Mouse (Mus musculus) forebrain, postnatal 0 days (tissue): ENCODE measurements around the gene Slc22a21. TPM values are rescaled to one million over a fixed set of nuclear protein-coding genes. Genes with fewer than 3 reads are reported as not detected.
A peak's percentile ranks its signal among the peaks of the same experiment; 100 is the strongest.
"Not testable (repeated sequence)": the region's sequence is repeated elsewhere in the genome, so short reads cannot be mapped to it uniquely, and the experiment has no call there.

ENCODE experiments used
- ATAC-seq: fragments of 200-750 bp; cut with Nextera tagmentation; 2 replicates; pipeline ENCODE4 v1.8.0; 2017; ENCODE audit warnings: mild to moderate bottlenecking, moderate library complexity
- DNase-seq: peaks from one replicate; pipeline ENCODE4 v3.0.0-alpha.2; 2015
- H3K27ac ChIP-seq: fragments of 300-500 bp; sonication (generic); 2 replicates; pipeline ENCODE4 v1.5.1; 2014; ENCODE audit warnings: low read depth, mild to moderate bottlenecking, antibody characterized with exemption, low read length, moderate library complexity, mixed read lengths
- H3K27me3 ChIP-seq: fragments of 300-500 bp; sonication (generic); 2 replicates; pipeline ENCODE4 v1.6.1; 2014; ENCODE audit warnings: mild to moderate bottlenecking, low read length, mixed read lengths; ENCODE audit not compliant: insufficient read depth
- H3K36me3 ChIP-seq: fragments of 300-500 bp; sonication (generic); 2 replicates; pipeline ENCODE4 v1.6.1; 2014; ENCODE audit warnings: mild to moderate bottlenecking, moderate library complexity; ENCODE audit not compliant: insufficient read depth
- H3K4me1 ChIP-seq: fragments of 300-500 bp; sonication (generic); 2 replicates; pipeline ENCODE4 v1.6.1; 2014; ENCODE audit warnings: antibody characterized with exemption; ENCODE audit not compliant: insufficient read depth
- H3K4me2 ChIP-seq: fragments of 300-500 bp; sonication (generic); 2 replicates; pipeline ENCODE4 v1.6.1; 2014; ENCODE audit warnings: low read depth, mild to moderate bottlenecking, moderate library complexity
- H3K4me3 ChIP-seq: fragments of 300-500 bp; sonication (generic); 2 replicates; pipeline ENCODE4 v1.5.1; 2014; ENCODE audit warnings: low read depth, low read length, mixed read lengths
- H3K9ac ChIP-seq: fragments of 300-500 bp; sonication (generic); 2 replicates; pipeline ENCODE4 v1.6.1; 2014; ENCODE audit warnings: mild to moderate bottlenecking
- H3K9me3 ChIP-seq: fragments of 300-500 bp; sonication (generic); 2 replicates; pipeline ENCODE4 v1.6.1; 2016; ENCODE audit warnings: low read length
- CTCF ChIP-seq: sonication (generic); IDR thresholded peaks from 2 replicates; pipeline ENCODE4 v1.5.1; 2016; ENCODE audit warnings: antibody characterized with exemption, control low read depth, low read depth
- WGBS: fragments of 180-500 bp; shearing (Covaris S2); extraction: QIAGEN DNeasy Blood & Tissue Kit; methylation state at CpG from one replicate; pipeline ENCODE4 v1.1.7; 2014; 5-methylcytosine and 5-hydroxymethylcytosine counted together
- polyA plus RNA-seq: library from polyadenylated mRNA; unstranded; fragments of >200 nt; fragmentation: Nextera tagmentation; extraction: Ambion mirVana; gene quantifications from 2 replicates; pipeline ENCODE4 v1.2.1, GENCODE M21; 2015
- total RNA-seq: library from RNA; depleted of rRNA; stranded (reverse); fragments of >200 nt; gene quantifications from 2 replicates; pipeline ENCODE4 v1.2.3, GENCODE M21; 2014

Gene Slc22a21
- total and polyA plus RNA-seq, 2 experiments from 2014 or later, result 4.8 to 5.1 TPM

DNA sequence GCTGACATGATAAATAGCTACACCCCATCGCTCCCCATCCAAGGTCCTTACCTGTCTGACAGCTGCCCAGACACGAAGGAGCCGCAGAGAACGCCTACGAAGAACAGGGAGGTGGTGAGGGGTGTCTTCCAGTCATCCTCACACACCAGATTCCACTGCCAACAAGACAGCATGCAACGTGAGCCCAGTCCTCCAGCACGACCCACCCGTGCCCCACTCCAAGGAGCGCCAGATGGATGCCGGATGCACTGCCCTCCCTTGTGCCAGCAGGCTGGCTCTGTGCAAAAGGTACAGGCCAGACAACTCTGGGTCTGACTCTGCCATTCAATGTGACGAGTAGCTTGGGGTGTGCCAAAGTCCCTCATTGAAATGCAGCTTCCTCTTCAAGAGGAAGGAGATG lies 27.6 kb upstream of the Slc22a21 start:
- no peaks in the 10 kb centered on the region for H3K4me1 ChIP-seq
- WGBS, result 79% methylated on average over 11 of the region's 11 CpGs
- no peak overlapping the region for H3K9ac ChIP-seq
- peak; percentile 80 for ATAC-seq
- H3K4me3 ChIP-seq, result no peak overlapping the region
- H3K27ac ChIP-seq, result no peak overlapping the region
- DNase-seq, result peak; percentile 23
- no peaks in the 10 kb centered on the region for H3K27me3 ChIP-seq
- no peaks in the 10 kb centered on the region for H3K36me3 ChIP-seq
- TF ChIP-seq CTCF, result no peak
- H3K9me3 ChIP-seq, result no peaks in the 10 kb centered on the region
- H3K4me2 ChIP-seq, result no peak overlapping the region

DNA sequence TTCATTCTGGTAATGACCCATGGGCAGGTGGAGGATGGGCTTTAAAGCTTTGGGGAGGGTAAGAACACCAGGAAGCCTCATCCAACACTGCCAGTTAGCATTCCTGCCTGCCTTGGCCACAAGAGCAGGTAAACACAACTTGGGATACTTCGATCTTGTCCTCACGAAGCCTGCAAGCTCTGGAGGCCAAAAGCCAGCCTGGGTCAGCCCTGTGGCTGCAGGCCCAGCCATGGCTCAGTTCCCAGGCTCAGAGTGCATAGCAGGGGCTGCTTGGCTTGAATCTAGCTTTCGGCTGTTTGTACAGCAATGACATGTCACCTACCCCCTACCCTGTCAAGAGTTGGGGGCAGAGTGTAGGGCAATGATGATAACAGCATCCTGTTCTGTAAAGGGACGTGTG lies 26.8 kb upstream of the Slc22a21 start:
- ATAC-seq (no peak), DNase-seq (no peak)
- WGBS, result 76% methylated on average over 4 of the region's 4 CpGs
- no peaks in the 10 kb centered on the region for H3K36me3 ChIP-seq
- H3K27me3 ChIP-seq, result no peaks in the 10 kb centered on the region
- H3K27ac ChIP-seq, result no peak overlapping the region
- H3K4me2 ChIP-seq, result no peak overlapping the region
- no peak overlapping the region for H3K4me3 ChIP-seq
- no peak overlapping the region for H3K9ac ChIP-seq
- H3K9me3 ChIP-seq, result no peaks in the 10 kb centered on the region
- TF ChIP-seq CTCF, result no peak
- H3K4me1 ChIP-seq, result no peaks in the 10 kb centered on the region

- not testable (repeated sequence) for H3K4me3 ChIP-seq, H3K9ac ChIP-seq, H3K27ac ChIP-seq, H3K36me3 ChIP-seq, DNase-seq, H3K4me2 ChIP-seq, ATAC-seq, H3K9me3 ChIP-seq, H3K27me3 ChIP-seq, H3K4me1 ChIP-seq
- 83% methylated on average over 5 of the region's 5 CpGs for WGBS
Observed at GRCm38 (mm10) chr11:54006362-54006761, 26.2 kb upstream of the Slc22a21 start.

- 87% methylated on average over 3 of the region's 3 CpGs for WGBS
- Histone ChIP-seq H3K9ac (no peak overlapping the region), H3K4me3 (no peak overlapping the region), H3K9me3 (no peaks in the 10 kb centered on the region), H3K27ac (no peak overlapping the region), H3K4me2 (no peak overlapping the region), H3K4me1 (no peaks in the 10 kb centered on the region), H3K36me3 (no peaks in the 10 kb centered on the region), H3K27me3 (no peaks in the 10 kb centered on the region)
- no peak for ATAC-seq
- TF ChIP-seq CTCF, result no peak
- DNase-seq, result no peak
Observed at GRCm38 (mm10) chr11:54004734-54005133, 24.6 kb upstream of the Slc22a21 start.

DNA sequence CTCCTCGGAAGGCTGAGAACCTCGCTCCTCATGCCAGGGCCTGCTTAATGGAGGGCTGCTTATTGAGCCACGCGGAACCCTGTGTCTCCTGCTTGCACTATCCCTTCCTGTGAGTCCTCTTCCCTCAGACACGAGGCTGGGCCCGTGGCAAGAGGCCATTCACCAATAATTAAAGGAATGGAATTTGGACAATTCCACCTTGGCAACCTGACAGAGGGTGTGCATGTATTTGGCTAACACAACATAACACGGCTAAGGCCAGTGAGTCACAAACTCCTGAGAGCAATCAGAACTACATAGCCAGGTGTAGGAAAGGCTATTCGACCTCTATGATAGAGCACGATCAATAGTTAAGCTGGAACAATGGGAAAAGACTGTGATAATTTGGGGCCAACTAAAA lies 24.1 kb upstream of the Slc22a21 start:
- Histone ChIP-seq H3K27me3 (no peaks in the 10 kb centered on the region), H3K9me3 (no peaks in the 10 kb centered on the region), H3K9ac (no peak overlapping the region), H3K4me1 (no peaks in the 10 kb centered on the region), H3K36me3 (no peaks in the 10 kb centered on the region), H3K27ac (no peak overlapping the region), H3K4me3 (no peak overlapping the region), H3K4me2 (no peak overlapping the region)
- DNase-seq (no peak), ATAC-seq (no peak)
- WGBS, result 73% methylated on average over 9 of the region's 9 CpGs
- TF ChIP-seq CTCF, result no peak

- peak; percentile 85 for ATAC-seq
- not testable (repeated sequence) for H3K27me3 ChIP-seq, H3K36me3 ChIP-seq, H3K27ac ChIP-seq, H3K4me3 ChIP-seq, H3K4me1 ChIP-seq, H3K9ac ChIP-seq, H3K9me3 ChIP-seq, H3K4me2 ChIP-seq
- TF ChIP-seq CTCF, result peak; percentile 89
- WGBS, result 40% methylated on average over 12 of the region's 12 CpGs
- peak; percentile 85 for DNase-seq
Observed at GRCm38 (mm10) chr11:54002761-54003717, 22.9 kb upstream of the Slc22a21 start.

GRCm38 (mm10) chr11:54002147-54002760 lies 22.1 kb upstream of the Slc22a21 start:
- ATAC-seq (peak; percentile 62), DNase-seq (peak; percentile 78)
- 3% methylated on average over 5 of the region's 5 CpGs for WGBS
- H3K4me3 ChIP-seq, result no peak overlapping the region
- H3K4me2 ChIP-seq, result no peak overlapping the region
- no peak overlapping the region for H3K27ac ChIP-seq
- H3K4me1 ChIP-seq, result no peaks in the 10 kb centered on the region
- no peak overlapping the region for H3K9ac ChIP-seq
- H3K9me3 ChIP-seq, result no peaks in the 10 kb centered on the region
- no peaks in the 10 kb centered on the region for H3K36me3 ChIP-seq
- peak; percentile 79 for TF ChIP-seq CTCF
- H3K27me3 ChIP-seq, result no peaks in the 10 kb centered on the region
